ENCODE assay signal across 8 mouse cellular contexts in genomic region chr8:107944676-107945600, GRCm38 (mm10). TPM values are rescaled to one million over a fixed set of nuclear protein-coding genes. Genes with fewer than 3 reads are reported as not detected.
A peak's percentile ranks its signal among the peaks of the same experiment; 100 is the strongest.
DNase-seq lines count a peak whose midpoint lies in the region; ATAC-seq lines count a peak whose summit lies in the region.

No protein-coding gene starts in this region.

- peaks cover 21% of the 10 kb centered on the region for H3K4me1 ChIP-seq in kidney, embryonic 15.5 days
- H3K4me1 ChIP-seq in hindbrain, embryonic 15.5 days (replicated peaks), result peaks cover 43% of the 10 kb centered on the region
- peaks cover 27% of the 10 kb centered on the region for H3K4me1 ChIP-seq in neural tube, embryonic 11.5 days (ENCODE audit: control insufficient read depth, insufficient read depth, low read length)

- peaks cover 84% of the 10 kb centered on the region for H3K27me3 ChIP-seq in kidney, embryonic 15.5 days
- 0 out of 2 replicates have a peak, but pooled peaks cover 4% of the 10 kb centered on the region for H3K27me3 ChIP-seq in hindbrain, embryonic 15.5 days
- 0 out of 2 replicates have a peak, but pooled peaks cover 4% of the 10 kb centered on the region for H3K27me3 ChIP-seq in neural tube, embryonic 11.5 days (ENCODE audit: control insufficient read depth, insufficient read depth, low read length)

- H3K4me2 ChIP-seq in kidney, embryonic 15.5 days, result peak overlapping the region; percentile 68
- H3K4me2 ChIP-seq in hindbrain, embryonic 15.5 days, result peak overlapping the region; percentile 63
- H3K4me2 ChIP-seq in neural tube, embryonic 11.5 days (ENCODE audit: low read depth), result peak overlapping the region; percentile 40

- no peaks in the 10 kb centered on the region for H3K36me3 ChIP-seq in kidney, embryonic 15.5 days
- no peaks in the 10 kb centered on the region for H3K36me3 ChIP-seq in hindbrain, embryonic 15.5 days
- no peaks in the 10 kb centered on the region for H3K36me3 ChIP-seq in neural tube, embryonic 11.5 days (ENCODE audit: control insufficient read depth, insufficient read depth, low read length)

- no peaks in the 10 kb centered on the region for H3K9me3 ChIP-seq in kidney, embryonic 15.5 days (replicated peaks)
- H3K9me3 ChIP-seq in hindbrain, embryonic 15.5 days, result no peaks in the 10 kb centered on the region
- no peaks in the 10 kb centered on the region for H3K9me3 ChIP-seq in neural tube, embryonic 11.5 days (ENCODE audit: control insufficient read depth, low read length)

- 0 out of 2 replicates have a peak overlapping the region, but pooled peaks have one; percentile 29 for H3K9ac ChIP-seq in kidney, embryonic 15.5 days
- H3K9ac ChIP-seq in hindbrain, embryonic 15.5 days, result peak overlapping the region; percentile 38
- peak overlapping the region; percentile 36 for H3K9ac ChIP-seq in neural tube, embryonic 11.5 days (ENCODE audit: low read length)

- ATAC-seq in kidney, embryonic 15.5 days (replicated peaks; ENCODE audit: low FRiP score), result no peak
- no peak for ATAC-seq in hindbrain, embryonic 15.5 days (ENCODE audit: low FRiP score, low read depth)
- ATAC-seq in neural tube, embryonic 11.5 days (ENCODE audit: insufficient read depth, low FRiP score, low TSS enrichment), result no peak

- WGBS in kidney, embryonic 15.5 days, result 9% methylated on average over 31 of the region's 31 CpGs
- WGBS in hindbrain, embryonic 15.5 days, result 15% methylated on average over 31 of the region's 31 CpGs
- 11% methylated on average over 31 of the region's 31 CpGs for WGBS in neural tube, embryonic 11.5 days

- H3K4me3 ChIP-seq in kidney, embryonic 15.5 days (replicated peaks), result peak overlapping the region; percentile 41
- H3K4me3 ChIP-seq in hindbrain, embryonic 15.5 days, result peak overlapping the region; percentile 27
- H3K4me3 ChIP-seq in neural tube, embryonic 11.5 days (ENCODE audit: low read depth, low read length), result peak overlapping the region; percentile 18; the same call in 1 of the 2 replicates

- no peak for DNase-seq in kidney, adult 8-10 months
- DNase-seq in embryo, embryonic 11 days, result peak; percentile 58
- peak; percentile 40 for DNase-seq in neural tube, embryonic 11.5 days (ENCODE audit: low spot score)
- DNase-seq in cerebellum, adult 9-10 months, result no peak
- DNase-seq in natural killer cell, adult 2 months (ENCODE audit: low spot score in 2 of 2), result no peak
- no peak for DNase-seq in frontal cortex, postnatal 25 days (ENCODE audit: low spot score in 2 of 2)

- H3K27ac ChIP-seq in kidney, embryonic 15.5 days, result no peak overlapping the region
- peak overlapping the region; percentile 80 for H3K27ac ChIP-seq in hindbrain, embryonic 15.5 days (replicated peaks)
- peak overlapping the region; percentile 69 for H3K27ac ChIP-seq in neural tube, embryonic 11.5 days (ENCODE audit: low read depth, low read length)

RNA-seq across cellular contexts. Expression of gene Zfhx3, which starts 2.5 kb away (rescaled TPM):
- polyA plus RNA-seq in kidney, embryonic 15.5 days (2015; fragmentation: Nextera tagmentation; extraction: Ambion mirVana), result 9.2 and 9.4 TPM in 2 replicates
- polyA plus RNA-seq in hindbrain, embryonic 15.5 days (2015; fragmentation: Nextera tagmentation; extraction: Ambion mirVana), result 23.5 and 36.2 TPM in 2 replicates
- polyA plus RNA-seq in neural tube, embryonic 11.5 days (2014; fragmentation: Nextera tagmentation; extraction: Ambion mirVana), result 36.2 and 36.7 TPM in 2 replicates

Comparison
In these comparisons a context has a peak if more than half of its experiments do, and no peak if none do; other contexts are left out.
1. DNase-seq: peak in embryo, embryonic 11 days (single experiment) and neural tube, embryonic 11.5 days (single experiment); none in kidney, adult 8-10 months (0 of 2), cerebellum, adult 9-10 months (single experiment), natural killer cell, adult 2 months (0 of 2) and frontal cortex, postnatal 25 days (0 of 2).
2. Peak in every context shown above with its lines, with median percentiles within 50 percentile points of each other: H3K4me2 ChIP-seq, H3K4me3 ChIP-seq and H3K9ac ChIP-seq.